Mouse (Mus musculus): ENCODE data around the gene Rdh5.

Gene Rdh5

DNA sequence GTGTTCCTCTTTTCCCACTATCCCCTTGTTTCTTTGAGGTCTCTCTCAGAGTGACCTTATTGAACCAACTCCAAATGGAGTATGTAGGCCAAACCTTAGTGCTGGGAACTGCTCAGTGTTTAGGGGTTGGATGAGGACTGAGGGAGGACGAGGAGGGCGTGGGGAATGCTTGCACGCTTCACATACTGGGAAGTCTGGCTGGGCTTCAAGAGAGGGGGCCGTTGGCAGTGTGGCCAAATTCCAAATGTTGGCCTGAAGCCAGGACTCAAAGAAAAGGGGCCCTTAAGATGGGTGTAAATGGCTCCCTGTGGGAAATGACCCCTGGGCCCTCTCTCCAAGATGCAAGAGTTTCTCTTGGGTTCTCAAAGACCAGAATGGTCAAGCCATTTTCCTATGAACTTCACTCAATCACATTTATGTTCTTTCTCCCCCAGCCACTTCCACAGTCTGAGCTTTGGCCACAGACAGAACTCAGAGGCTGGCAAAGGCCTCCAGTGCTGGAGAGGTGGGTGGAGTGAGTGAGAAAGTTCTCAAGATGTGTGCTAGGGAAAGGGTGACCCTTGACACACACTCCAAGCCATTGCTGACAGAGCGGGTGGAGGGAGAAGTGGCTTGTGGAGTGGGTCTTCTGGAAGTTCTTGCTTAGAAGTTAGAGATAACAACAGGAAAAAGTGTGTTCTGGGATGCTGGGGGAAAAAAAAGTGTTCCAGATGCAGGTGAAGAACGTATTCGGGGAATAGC, 7.1 kb upstream of the Rdh5 start:
- DNase-seq (ENCODE audit: low spot score in 2 of 2) = no peak

DNA sequence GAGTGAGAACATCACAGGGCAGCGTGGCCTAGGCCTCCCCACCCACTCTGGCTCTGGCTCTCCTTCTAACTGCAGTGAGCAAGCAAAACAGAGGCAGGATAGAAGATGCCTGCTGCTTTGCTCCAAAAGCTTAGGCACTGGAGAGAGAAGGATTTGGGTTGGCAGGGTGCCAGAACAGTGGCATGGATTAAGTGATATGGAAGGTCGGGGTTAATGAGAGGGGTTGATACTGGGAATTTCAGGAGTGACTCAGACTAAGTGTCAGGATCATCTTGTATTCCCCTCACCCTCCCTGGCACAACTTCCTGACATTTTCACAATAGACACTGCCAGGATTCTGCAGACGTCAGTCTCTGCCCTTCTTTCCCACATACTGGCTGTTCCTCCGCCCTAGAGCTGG, 5.7 kb upstream of the Rdh5 start:
- DNase-seq (ENCODE audit: low spot score in 2 of 2) = no peak

- DNase-seq (ENCODE audit: low spot score in 2 of 2) = no peak
These were observed 1.2 kb upstream of the Rdh5 start, which contains the start of gene Bloc1s1 for GRCm38 (mm10) chr10:128923935-128924334. Gene Bloc1s1, minus strand, starts transcription at chr10:128924035.

DNA sequence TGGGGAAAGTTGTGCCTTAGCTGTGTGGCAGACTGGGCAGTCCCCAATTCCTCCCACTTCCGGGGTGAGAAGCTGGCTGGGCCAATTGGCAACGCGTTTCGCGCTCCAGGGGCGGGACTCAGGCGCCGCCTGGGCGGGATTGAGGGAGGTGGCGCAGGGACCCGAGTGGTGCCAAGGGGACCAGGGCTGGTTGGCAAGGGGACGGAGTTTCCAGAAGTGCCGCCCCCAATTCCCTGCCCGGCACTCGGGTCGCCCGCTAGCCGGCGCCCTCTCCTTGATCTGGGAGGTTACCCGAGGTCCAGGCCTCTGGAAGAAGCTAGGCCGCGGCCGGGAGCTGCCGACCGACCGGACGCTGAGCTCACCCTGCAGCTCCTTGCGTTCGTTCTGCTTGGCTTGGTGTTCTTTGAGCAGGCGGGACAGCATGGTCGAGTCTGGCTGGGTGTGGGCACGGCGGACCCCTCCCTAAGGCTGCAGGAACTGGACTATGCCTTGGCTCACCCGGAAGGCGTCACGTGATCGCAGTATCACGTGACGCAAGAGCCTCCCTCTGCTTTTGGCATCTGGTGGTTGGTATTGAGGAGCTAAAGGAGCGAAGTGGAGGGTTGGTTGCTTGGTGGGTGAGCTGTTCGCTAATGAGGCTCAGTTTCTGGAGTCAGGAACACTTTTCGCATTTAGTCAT, 464 bp upstream of the Rdh5 start:
- peak; percentile 93 for DNase-seq (ENCODE audit: low spot score in 2 of 2)

DNA sequence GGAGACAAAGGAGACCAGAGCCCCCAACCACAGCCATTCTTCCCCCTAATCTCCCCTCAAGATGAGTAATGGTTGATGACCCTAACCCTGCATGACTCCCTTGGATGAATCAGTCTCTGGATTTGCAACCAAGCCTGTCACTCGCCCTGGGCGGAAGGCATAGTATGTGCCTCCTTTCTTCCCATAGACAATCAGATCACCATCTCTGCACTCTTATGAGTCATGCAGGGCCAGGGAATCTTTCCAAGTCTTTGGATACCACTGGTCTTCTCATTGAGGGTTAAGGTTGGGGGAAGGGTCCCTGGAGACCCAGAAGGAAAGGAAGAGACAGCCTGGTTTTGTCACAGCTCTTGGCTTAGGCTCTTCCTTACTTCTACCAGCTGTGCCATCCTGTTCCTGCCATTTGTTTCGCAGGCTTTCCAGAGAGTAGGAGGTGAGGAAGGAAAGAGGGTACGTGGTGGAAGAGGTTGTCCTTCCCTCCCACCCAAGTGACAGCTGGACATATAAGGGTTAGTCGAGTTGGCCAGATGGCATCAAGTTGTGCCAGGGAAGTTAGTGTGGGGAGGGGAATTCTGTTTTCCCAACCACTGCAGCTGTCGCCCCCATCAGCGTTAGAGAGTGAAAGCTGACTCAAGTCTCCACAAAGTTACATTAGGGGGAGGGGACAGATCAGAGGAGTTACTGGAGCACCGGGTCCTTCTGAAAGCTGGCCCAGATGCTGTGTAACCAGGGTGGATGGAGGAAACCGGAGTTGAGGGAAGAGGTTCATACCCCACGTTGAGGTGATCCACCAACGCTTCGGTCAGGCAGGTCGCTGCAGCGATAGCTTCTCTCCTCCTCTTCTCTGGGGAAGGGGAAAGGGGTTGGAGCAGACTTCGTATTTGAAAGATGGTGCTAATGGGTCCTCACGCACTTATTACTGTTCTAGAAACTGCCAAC, 536 bp downstream of the Rdh5 start:
- no peak for DNase-seq (ENCODE audit: low spot score in 2 of 2)

DNA sequence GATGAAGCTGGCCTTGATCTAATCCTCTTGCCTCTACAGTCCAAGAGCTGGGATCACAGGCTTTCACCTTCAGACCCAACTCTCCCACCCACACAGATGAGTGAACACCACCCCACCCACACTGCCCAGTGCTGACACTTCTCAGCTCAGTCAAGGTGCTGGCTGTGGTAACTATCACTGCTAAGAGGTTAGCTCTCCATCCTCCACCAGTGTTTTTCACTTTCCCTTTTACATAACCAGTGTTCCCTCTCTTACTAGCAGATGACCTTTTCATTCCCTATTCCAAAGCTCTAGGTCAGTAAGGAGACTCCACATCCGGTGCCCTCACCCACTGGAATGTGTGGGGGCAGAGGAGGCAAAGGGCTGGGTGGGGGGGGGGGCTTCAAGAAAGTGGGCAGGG, 1.4 kb downstream of the Rdh5 start:
- DNase-seq (ENCODE audit: low spot score in 2 of 2) = no peak

- DNase-seq (ENCODE audit: low spot score in 2 of 2) = no peak
These were observed 1.9 kb downstream of the Rdh5 start for GRCm38 (mm10) chr10:128920736-128921161.

DNA sequence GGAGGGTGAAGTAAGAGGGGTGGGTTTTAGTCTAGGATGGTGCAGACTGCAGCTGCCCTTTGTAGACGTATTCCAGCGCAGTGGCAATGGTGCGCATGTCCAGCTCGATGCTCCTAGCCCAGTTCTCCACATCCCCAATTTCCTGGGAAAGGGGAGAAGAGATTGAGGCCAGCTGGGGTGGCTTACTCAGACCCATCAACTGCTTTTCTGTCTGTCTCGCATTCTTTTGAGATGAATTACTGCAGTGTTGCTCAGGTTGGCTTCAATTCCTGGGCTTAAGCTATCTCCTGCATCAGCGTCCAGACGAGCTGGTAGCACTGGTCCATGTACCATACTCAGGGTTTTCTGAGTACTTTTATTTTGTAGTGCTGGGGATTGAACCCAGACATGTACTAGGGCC, 2.7 kb downstream of the Rdh5 start:
- DNase-seq (ENCODE audit: low spot score in 2 of 2) = no peak

DNA sequence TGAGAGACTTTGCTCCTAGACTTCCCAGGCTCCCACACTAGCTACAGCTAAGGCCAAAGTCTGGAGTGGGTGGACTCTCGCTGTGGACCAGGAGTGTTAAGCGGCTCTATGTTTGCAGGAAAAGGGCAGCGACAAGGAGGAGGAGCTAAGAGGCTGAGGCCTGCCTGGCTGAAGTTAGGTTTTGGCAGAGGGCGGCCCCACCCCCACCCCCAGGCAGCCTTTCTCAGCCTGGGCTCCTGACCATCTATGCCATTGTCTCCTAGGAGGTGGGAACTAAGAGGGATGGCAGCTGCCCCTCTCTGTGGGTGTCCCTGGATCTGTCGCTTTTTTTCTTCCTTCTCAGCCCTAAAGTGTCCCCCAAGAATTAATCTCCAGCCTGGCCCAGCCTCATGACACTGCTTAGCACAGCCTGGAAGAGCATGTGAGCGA, 3.5 kb downstream of the Rdh5 start:
- no peak for DNase-seq (ENCODE audit: low spot score in 2 of 2)

GRCm38 (mm10) chr10:128918246-128918645, 4.4 kb downstream of the Rdh5 start:
- no peak for DNase-seq (ENCODE audit: low spot score in 2 of 2)

DNA sequence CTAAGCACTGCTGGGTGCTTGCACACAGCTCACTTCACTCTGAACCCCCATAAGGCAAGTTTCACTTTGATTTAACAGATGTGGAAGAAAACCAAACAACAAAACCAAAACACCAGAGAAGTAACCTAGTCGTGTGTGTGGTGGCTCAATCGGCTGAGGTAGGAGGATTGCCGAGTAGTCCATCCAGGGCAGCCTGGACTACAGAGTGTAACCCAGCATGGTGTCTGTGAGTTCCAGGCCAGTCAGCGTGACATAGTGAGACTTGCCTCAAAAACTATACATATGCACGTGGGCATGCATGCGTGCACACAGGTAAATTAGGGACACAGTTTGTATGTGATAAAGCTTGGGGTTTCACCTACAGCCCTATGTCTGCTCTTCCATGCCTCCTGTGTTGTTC, 5.3 kb downstream of the Rdh5 start:
- no peak for DNase-seq (ENCODE audit: low spot score in 2 of 2)

GRCm38 (mm10) chr10:128916665-128917064, 6.0 kb downstream of the Rdh5 start:
- no peak for DNase-seq (ENCODE audit: low spot score in 2 of 2)

- no peak for DNase-seq (ENCODE audit: low spot score in 2 of 2)
These were observed 7.1 kb downstream of the Rdh5 start for GRCm38 (mm10) chr10:128915550-128915949.

- no peak for DNase-seq (ENCODE audit: low spot score in 2 of 2)
These were observed 9.0 kb downstream of the Rdh5 start for GRCm38 (mm10) chr10:128913696-128914095.

DNA sequence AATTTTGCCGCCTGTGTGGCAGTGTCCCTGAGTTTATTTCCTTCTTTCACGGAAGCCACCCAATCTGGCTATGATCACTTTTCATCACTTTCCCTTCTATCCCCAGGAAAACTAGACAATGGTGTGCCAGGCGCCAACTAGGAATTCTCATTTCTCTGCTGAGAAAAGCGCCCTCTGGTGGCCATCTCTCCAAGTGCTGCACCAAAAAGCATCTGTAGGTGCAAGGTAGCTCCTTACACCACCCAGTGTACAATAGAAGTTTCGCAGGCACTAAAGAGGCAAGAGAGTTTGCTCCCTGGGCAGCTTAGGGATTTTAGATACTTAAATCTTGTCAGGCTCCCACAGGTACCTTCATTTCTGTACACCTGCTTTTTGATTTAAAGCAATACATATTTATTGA, 9.5 kb downstream of the Rdh5 start:
- DNase-seq (ENCODE audit: low spot score in 2 of 2) = peak; percentile 69 to 86

DNA sequence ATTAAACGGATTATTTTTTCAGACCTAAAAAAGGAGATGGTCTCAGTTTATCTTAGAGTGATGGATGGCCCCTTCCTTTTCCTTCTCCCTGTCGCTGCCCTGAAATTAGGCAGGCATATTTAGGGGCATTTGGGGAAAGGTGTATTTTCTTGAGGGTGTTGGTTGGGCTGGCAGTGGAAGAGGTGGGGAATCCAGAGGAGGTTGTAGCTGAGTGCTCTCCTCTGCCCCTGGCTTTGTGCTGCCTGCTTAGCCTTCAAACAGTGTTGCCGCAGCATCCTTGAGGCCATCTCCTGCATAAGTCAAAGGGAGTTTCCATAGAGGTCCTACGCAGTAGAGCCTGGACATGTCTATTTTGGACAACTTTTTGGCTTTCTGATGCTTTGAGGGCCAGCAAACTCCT, 9.9 kb downstream of the Rdh5 start:
- no peak for DNase-seq (ENCODE audit: low spot score in 2 of 2)

DNA sequence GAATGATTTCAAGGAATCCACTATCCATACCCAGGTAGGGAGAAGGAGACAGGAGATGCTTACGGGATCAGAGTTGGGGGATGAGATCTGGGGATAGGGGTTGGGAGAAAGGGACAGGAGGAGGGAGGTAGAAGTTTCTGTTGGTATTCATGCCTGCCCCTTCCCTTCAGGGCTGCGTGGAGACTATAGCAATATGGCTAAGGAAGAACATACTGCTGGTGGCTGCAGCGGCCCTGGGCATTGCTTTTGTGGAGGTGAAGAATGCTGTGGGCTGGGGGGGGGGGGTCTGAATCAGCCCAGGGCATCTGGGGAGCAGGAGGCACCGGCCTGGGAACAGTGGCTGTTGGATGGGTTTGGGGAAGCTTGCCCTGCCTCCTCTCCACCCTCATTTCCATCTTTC, 10.4 kb downstream of the Rdh5 start:
- DNase-seq (ENCODE audit: low spot score in 2 of 2) = no peak

DNA sequence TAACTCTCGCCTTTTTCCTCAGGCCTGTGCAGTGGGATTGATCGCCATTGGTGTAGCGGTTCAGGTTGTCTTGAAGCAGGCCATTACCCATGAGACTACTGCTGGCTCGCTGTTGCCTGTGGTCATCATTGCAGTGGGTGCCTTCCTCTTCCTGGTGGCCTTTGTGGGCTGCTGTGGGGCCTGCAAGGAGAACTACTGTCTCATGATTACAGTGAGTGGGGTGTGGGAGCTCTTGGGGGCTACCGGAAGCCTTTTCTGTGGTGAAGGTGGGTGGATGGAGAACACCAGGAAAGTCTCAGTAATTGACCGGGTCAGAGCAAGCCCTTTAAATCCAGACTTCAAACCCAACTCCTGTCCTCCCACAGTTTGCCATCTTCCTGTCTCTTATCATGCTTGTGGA, 11.3 kb downstream of the Rdh5 start:
- DNase-seq (ENCODE audit: low spot score in 2 of 2) = no peak

GRCm38 (mm10) chr10:128910066-128910841, 12.4 kb downstream of the Rdh5 start:
- no peak for DNase-seq (ENCODE audit: low spot score in 2 of 2)

GRCm38 (mm10) chr10:128909567-128910028, 13.1 kb downstream of the Rdh5 start:
- DNase-seq (ENCODE audit: low spot score in 2 of 2) = no peak

- no peak for DNase-seq (ENCODE audit: low spot score in 2 of 2)
These were observed 13.8 kb downstream of the Rdh5 start for GRCm38 (mm10) chr10:128908778-128909448.

Measured in thymus, postnatal 10 days (tissue).